Mouse (Mus musculus) limb, embryonic 15.5 days (tissue): Measurements from ENCODE around the gene Tmprss13. TPM values are rescaled to one million over a fixed set of nuclear protein-coding genes. Genes with fewer than 3 reads are reported as not detected.

Source experiments
- ATAC-seq: fragments of 200-750 bp; cut with Nextera tagmentation; 2 replicates; pipeline ENCODE4 v1.8.0; 2017; ENCODE audit warnings: low read depth, moderate TSS enrichment; ENCODE audit not compliant: insufficient number of reproducible peaks, low FRiP score, low TSS enrichment
- H3K27ac ChIP-seq: fragments of 300-500 bp; sonication (generic); 2 replicates; pipeline ENCODE4 v1.5.1; 2015; ENCODE audit warnings: moderate library complexity, mild to moderate bottlenecking, inconsistent platforms
- H3K27me3 ChIP-seq: fragments of 300-500 bp; sonication (generic); 2 replicates; pipeline ENCODE4 v1.6.1; 2015; ENCODE audit warnings: inconsistent platforms
- H3K36me3 ChIP-seq: fragments of 300-500 bp; sonication (generic); 2 replicates; pipeline ENCODE4 v1.6.1; 2015; ENCODE audit warnings: inconsistent platforms
- H3K4me1 ChIP-seq: fragments of 300-500 bp; sonication (generic); 2 replicates; pipeline ENCODE4 v1.6.1; 2015; ENCODE audit warnings: inconsistent platforms
- H3K4me2 ChIP-seq: fragments of 300-500 bp; sonication (generic); 2 replicates; pipeline ENCODE4 v1.6.1; 2015; ENCODE audit warnings: mild to moderate bottlenecking, inconsistent platforms
- H3K4me3 ChIP-seq: fragments of 300-500 bp; sonication (generic); 2 replicates; pipeline ENCODE4 v1.5.1; 2015; ENCODE audit warnings: mild to moderate bottlenecking, inconsistent platforms
- H3K9ac ChIP-seq: fragments of 300-500 bp; sonication (generic); 2 replicates; pipeline ENCODE4 v1.6.1; 2015; ENCODE audit warnings: inconsistent platforms
- H3K9me3 ChIP-seq: fragments of 300-500 bp; sonication (generic); 2 replicates; pipeline ENCODE4 v1.6.1; 2016; ENCODE audit warnings: inconsistent platforms
- WGBS: fragments of 180-500 bp; shearing (Covaris S2); methylation state at CpG from one replicate; pipeline ENCODE4 v1.1.7; 2015; 5-methylcytosine and 5-hydroxymethylcytosine counted together
- polyA plus RNA-seq: library from polyadenylated mRNA; unstranded; fragments of >200 nt; fragmentation: Nextera tagmentation; extraction: Ambion mirVana; gene quantifications from 2 replicates; pipeline ENCODE4 v1.2.1, GENCODE M21; 2015

Tmprss13 gene
- polyA plus RNA-seq, 1 experiment from 2014 or later: 14.7 TPM

GRCm38 (mm10) chr9:45343066-45343465 is 24.2 kb downstream of the Tmprss13 start:
- H3K9me3 ChIP-seq: no peaks in the 10 kb centered on the region
- H3K9ac ChIP-seq: no peak overlapping the region
- WGBS: 79% methylated on average over 3 of the region's 3 CpGs

GRCm38 (mm10) chr9:45345516-45345915 is 26.6 kb downstream of the Tmprss13 start:
- H3K4me2 ChIP-seq: no peak overlapping the region
- no peaks in the 10 kb centered on the region for H3K9me3 ChIP-seq
- H3K27me3 ChIP-seq: no peaks in the 10 kb centered on the region
- H3K36me3 ChIP-seq: no peaks in the 10 kb centered on the region
- no peak overlapping the region for H3K27ac ChIP-seq
- ATAC-seq: peak; percentile 38; the same call in 1 of the 2 replicates
- no peak overlapping the region for H3K9ac ChIP-seq
- 63% methylated on average over 2 of the region's 2 CpGs for WGBS
- no peak overlapping the region for H3K4me3 ChIP-seq
- no peaks in the 10 kb centered on the region for H3K4me1 ChIP-seq

More at GRCm38 (mm10) chr9:45343066-45343465, 24.2 kb downstream of the Tmprss13 start:
- no peak for ATAC-seq
- Histone ChIP-seq H3K27me3 (0 out of 2 replicates have a peak, but pooled peaks cover 2% of the 10 kb centered on the region), H3K27ac (no peak overlapping the region), H3K4me2 (no peak overlapping the region), H3K36me3 (no peaks in the 10 kb centered on the region), H3K4me3 (no peak overlapping the region), H3K4me1 (no peaks in the 10 kb centered on the region)

- no peak overlapping the region for H3K27ac ChIP-seq
- no peaks in the 10 kb centered on the region for H3K36me3 ChIP-seq
- no peaks in the 10 kb centered on the region for H3K9me3 ChIP-seq
- ATAC-seq: no peak; the same call in 1 of the 2 replicates
- 71% methylated on average over 6 of the region's 6 CpGs for WGBS
- no peaks in the 10 kb centered on the region for H3K4me1 ChIP-seq
- no peak overlapping the region for H3K4me3 ChIP-seq
- no peaks in the 10 kb centered on the region for H3K27me3 ChIP-seq
- no peak overlapping the region for H3K4me2 ChIP-seq
- H3K9ac ChIP-seq: no peak overlapping the region
Observed at GRCm38 (mm10) chr9:45346276-45346675, 27.4 kb downstream of the Tmprss13 start.

- Histone ChIP-seq H3K27ac (no peak overlapping the region), H3K9me3 (no peaks in the 10 kb centered on the region), H3K36me3 (no peaks in the 10 kb centered on the region), H3K27me3 (no peaks in the 10 kb centered on the region), H3K4me1 (no peaks in the 10 kb centered on the region), H3K4me3 (no peak overlapping the region), H3K9ac (no peak overlapping the region), H3K4me2 (no peak overlapping the region)
- WGBS: 79% methylated on average over 6 of the region's 6 CpGs
- no peak for ATAC-seq
Observed at GRCm38 (mm10) chr9:45348560-45348959, 29.7 kb downstream of the Tmprss13 start.

GRCm38 (mm10) chr9:45349181-45349580 is 30.3 kb downstream of the Tmprss13 start:
- H3K9ac ChIP-seq: no peak overlapping the region
- H3K9me3 ChIP-seq: no peaks in the 10 kb centered on the region
- no peak overlapping the region for H3K4me3 ChIP-seq
- no peaks in the 10 kb centered on the region for H3K4me1 ChIP-seq
- 40% methylated on average over 4 of the region's 4 CpGs for WGBS
- no peak overlapping the region for H3K27ac ChIP-seq
- H3K27me3 ChIP-seq: no peaks in the 10 kb centered on the region
- no peak for ATAC-seq
- no peak overlapping the region for H3K4me2 ChIP-seq
- no peaks in the 10 kb centered on the region for H3K36me3 ChIP-seq

- Histone ChIP-seq H3K27me3 (no peaks in the 10 kb centered on the region), H3K9me3 (no peaks in the 10 kb centered on the region), H3K4me2 (no peak overlapping the region), H3K9ac (no peak overlapping the region), H3K4me1 (no peaks in the 10 kb centered on the region), H3K27ac (no peak overlapping the region), H3K36me3 (no peaks in the 10 kb centered on the region), H3K4me3 (no peak overlapping the region)
- 35% methylated on average over 5 of the region's 5 CpGs for WGBS
- no peak for ATAC-seq
Observed at GRCm38 (mm10) chr9:45349851-45350250, 31.0 kb downstream of the Tmprss13 start.

DNA sequence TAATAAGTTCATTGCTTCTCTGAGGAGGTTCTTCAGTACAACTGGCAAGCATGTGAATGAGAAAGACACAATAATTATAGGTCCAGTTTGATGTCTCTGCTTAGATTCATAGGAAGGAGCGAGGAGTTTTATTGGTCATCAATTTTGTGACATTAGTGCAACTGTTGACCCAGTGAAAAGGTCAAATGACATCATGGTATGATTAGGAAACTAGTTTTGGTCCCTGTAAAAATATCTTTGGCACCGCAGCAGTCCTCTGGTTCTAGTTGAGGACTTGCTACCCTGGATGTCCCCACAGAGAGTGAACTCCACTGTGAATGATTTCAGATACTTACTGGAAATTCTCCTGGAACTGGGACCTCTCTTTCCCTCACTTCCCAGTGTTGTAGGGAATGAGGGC is 36.3 kb downstream of the Tmprss13 start:
- no peak overlapping the region for H3K9ac ChIP-seq
- no peaks in the 10 kb centered on the region for H3K27me3 ChIP-seq
- 70% methylated on average over 2 of the region's 2 CpGs for WGBS
- H3K4me1 ChIP-seq: 0 out of 2 replicates have a peak, but pooled peaks cover 6% of the 10 kb centered on the region
- H3K4me3 ChIP-seq: no peak overlapping the region
- ATAC-seq: no peak
- H3K36me3 ChIP-seq: no peaks in the 10 kb centered on the region
- no peak overlapping the region for H3K27ac ChIP-seq
- H3K9me3 ChIP-seq: no peaks in the 10 kb centered on the region
- no peak overlapping the region for H3K4me2 ChIP-seq

- no peak overlapping the region for H3K27ac ChIP-seq
- no peaks in the 10 kb centered on the region for H3K9me3 ChIP-seq
- WGBS: 34% methylated on average over 7 of the region's 7 CpGs
- no peak overlapping the region for H3K4me3 ChIP-seq
- 0 out of 2 replicates have a peak, but pooled peaks cover 6% of the 10 kb centered on the region for H3K4me1 ChIP-seq
- no peak overlapping the region for H3K4me2 ChIP-seq
- H3K36me3 ChIP-seq: no peaks in the 10 kb centered on the region
- no peaks in the 10 kb centered on the region for H3K27me3 ChIP-seq
- ATAC-seq: no peak
- no peak overlapping the region for H3K9ac ChIP-seq
Observed at GRCm38 (mm10) chr9:45358356-45358755, 39.5 kb downstream of the Tmprss13 start.

DNA sequence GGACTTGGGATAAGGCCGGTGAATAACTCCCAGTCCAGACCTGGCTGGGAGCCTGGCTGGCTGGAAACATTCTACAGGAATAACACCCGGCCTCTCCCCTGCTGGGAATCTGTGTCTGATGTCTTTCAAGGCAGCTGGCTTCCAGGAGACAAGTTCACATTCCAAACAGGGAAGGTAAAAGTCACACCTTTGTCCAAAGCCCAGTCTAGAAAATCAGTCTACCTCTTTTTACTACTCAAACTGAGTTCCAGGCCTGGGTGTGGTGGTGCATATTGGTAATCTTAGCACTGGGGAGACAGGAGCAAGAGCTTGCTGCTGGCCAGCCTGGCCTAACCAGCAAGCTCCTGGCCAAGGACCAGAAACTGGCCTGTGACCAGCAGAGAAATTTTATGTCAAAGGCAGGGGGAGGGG is 43.2 kb downstream of the Tmprss13 start:
- Histone ChIP-seq H3K36me3 (no peaks in the 10 kb centered on the region), H3K27me3 (no peaks in the 10 kb centered on the region), H3K9ac (no peak overlapping the region), H3K4me2 (no peak overlapping the region), H3K4me3 (no peak overlapping the region), H3K4me1 (0 out of 2 replicates have a peak, but pooled peaks cover 6% of the 10 kb centered on the region), H3K9me3 (no peaks in the 10 kb centered on the region), H3K27ac (peak overlapping the region; percentile 62)
- peak; percentile 68 for ATAC-seq
- 21% methylated on average over 2 of the region's 2 CpGs for WGBS

GRCm38 (mm10) chr9:45363639-45364214 is 44.8 kb downstream of the Tmprss13 start:
- no peak overlapping the region for H3K27ac ChIP-seq
- WGBS: 61% methylated on average over 7 of the region's 7 CpGs
- no peak overlapping the region for H3K4me2 ChIP-seq
- H3K36me3 ChIP-seq: no peaks in the 10 kb centered on the region
- H3K4me1 ChIP-seq: no peaks in the 10 kb centered on the region
- no peak overlapping the region for H3K4me3 ChIP-seq
- no peak overlapping the region for H3K9ac ChIP-seq
- no peaks in the 10 kb centered on the region for H3K9me3 ChIP-seq
- H3K27me3 ChIP-seq: no peaks in the 10 kb centered on the region
- ATAC-seq: no peak

DNA sequence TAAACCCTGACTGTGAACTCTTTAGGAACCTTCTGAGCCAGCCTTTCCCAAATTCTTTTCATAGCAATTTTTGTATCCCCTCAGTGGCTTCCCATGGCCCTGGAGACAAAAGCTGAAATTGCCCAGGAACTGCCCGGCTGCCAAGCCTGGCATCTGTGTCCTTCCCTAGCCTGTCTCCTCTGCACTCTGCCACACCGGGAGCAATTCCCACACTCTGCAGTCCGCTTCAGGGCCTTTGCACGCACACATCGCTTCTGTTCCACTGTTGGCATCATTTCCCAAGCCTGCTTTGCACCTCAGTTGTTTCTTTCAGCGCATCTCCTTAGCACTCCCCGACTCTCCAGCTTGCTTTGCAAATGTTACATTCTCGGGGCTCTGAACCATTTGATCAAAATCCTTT is 48.8 kb downstream of the Tmprss13 start:
- no peak for ATAC-seq
- no peaks in the 10 kb centered on the region for H3K9me3 ChIP-seq
- no peaks in the 10 kb centered on the region for H3K36me3 ChIP-seq
- H3K4me3 ChIP-seq: no peak overlapping the region
- H3K9ac ChIP-seq: no peak overlapping the region
- no peak overlapping the region for H3K27ac ChIP-seq
- WGBS: 78% methylated on average over 8 of the region's 8 CpGs
- peaks cover 10% of the 10 kb centered on the region for H3K4me1 ChIP-seq
- H3K27me3 ChIP-seq: peaks cover 3% of the 10 kb centered on the region; the same call in 1 of the 2 replicates
- H3K4me2 ChIP-seq: no peak overlapping the region

- Histone ChIP-seq H3K9ac (no peak overlapping the region), H3K4me2 (no peak overlapping the region), H3K27ac (no peak overlapping the region), H3K9me3 (no peaks in the 10 kb centered on the region), H3K36me3 (no peaks in the 10 kb centered on the region), H3K4me1 (peaks cover 14% of the 10 kb centered on the region), H3K27me3 (peaks cover 3% of the 10 kb centered on the region; the same call in 1 of the 2 replicates), H3K4me3 (no peak overlapping the region)
- 54% methylated on average over 5 of the region's 5 CpGs for WGBS
- no peak for ATAC-seq
Observed at GRCm38 (mm10) chr9:45368341-45368901, 49.5 kb downstream of the Tmprss13 start.
